Mouse (Mus musculus): ENCODE measurements around the gene Sympk. TPM values are rescaled to one million over a fixed set of nuclear protein-coding genes. Genes with fewer than 3 reads are reported as not detected.

Gene Sympk
- total and polyA plus RNA-seq, 3 experiments = 122 to 226 TPM; not detected in 1

- Histone ChIP-seq H3K27me3 (ENCODE audit: control insufficient read depth in 1 of 2, insufficient read depth in 2 of 2, low read length in 2 of 2) (no peaks in the 10 kb centered on the region), H3K27ac (ENCODE audit: control insufficient read depth, low read depth, low read length) (peak overlapping the region; percentile 23), H3K4me1 (ENCODE audit: control insufficient read depth in 1 of 2, insufficient read depth in 2 of 2, low read length in 2 of 2) (peaks cover 0 to 9% of the 10 kb centered on the region in 2 experiments; a peak in 3 of 4 replicates), H3K4me3 (ENCODE audit: control insufficient read depth in 1 of 2, insufficient read depth in 1 of 2, low read depth in 2 of 2, low read length in 2 of 2) (peak overlapping the region; percentile 47 to 58), H3K36me3 (ENCODE audit: control insufficient read depth in 1 of 2, insufficient read depth in 2 of 2, low read length in 2 of 2) (no peaks in the 10 kb centered on the region), H3K9me3 (replicated peaks; ENCODE audit: insufficient read depth, low read length) (no peaks in the 10 kb centered on the region), H3K9ac (ENCODE audit: control insufficient read depth, low read depth, low read length, poor library complexity, severe bottlenecking) (peak overlapping the region; percentile 51), H3K79me2 (ENCODE audit: control insufficient read depth, insufficient read depth, low read length, poor library complexity) (peaks cover 8% of the 10 kb centered on the region; the same call in 1 of the 2 replicates)
- no peak for TF ChIP-seq MAFK (IDR thresholded peaks at IDR 0.05; ENCODE audit: borderline replicate concordance, low read depth, low read length)
- no peak for TF ChIP-seq POLR2A (IDR thresholded peaks at IDR 0.05; ENCODE audit: control insufficient read depth in 1 of 2, insufficient read depth in 1 of 2, low read depth in 1 of 2, low read length in 2 of 2, poor library complexity in 1 of 2)
- no peak for TF ChIP-seq POLR2AphosphoS5 (IDR thresholded peaks at IDR 0.05; ENCODE audit: borderline replicate concordance, low read depth, low read length)
- no peak for TF ChIP-seq CHD1 (IDR thresholded peaks at IDR 0.05; ENCODE audit: low read depth, low read length)
- no peak for TF ChIP-seq E2F4 (IDR thresholded peaks at IDR 0.05; ENCODE audit: borderline replicate concordance, low read depth, low read length)
- no peak for TF ChIP-seq ELF1 (IDR thresholded peaks at IDR 0.05; ENCODE audit: low read depth, low read length)
- TF ChIP-seq GATA1 (IDR thresholded peaks at IDR 0.05; ENCODE audit: low read depth, low read length) = no peak
- no peak for TF ChIP-seq NRF1 (IDR thresholded peaks at IDR 0.05; ENCODE audit: insufficient read depth, low read depth, low read length, poor library complexity, severe bottlenecking)
- TF ChIP-seq USF2 (IDR thresholded peaks at IDR 0.05; ENCODE audit: borderline replicate concordance in 1 of 2, insufficient read depth in 1 of 2, low read depth in 1 of 2, low read length in 2 of 2) = no peak
- no peak; the same call in 1 of the 2 replicates for TF ChIP-seq BHLHE40 (IDR thresholded peaks at IDR 0.05; ENCODE audit: borderline replicate concordance, low read depth, low read length)
- TF ChIP-seq CTCF (IDR thresholded peaks at IDR 0.05 in 2 of 3, conservative IDR thresholded peaks at IDR 0.05 in 1 of 3; ENCODE audit: control insufficient read depth in 1 of 3, insufficient read depth in 1 of 3, low read depth in 2 of 3, low read length in 3 of 3, poor library complexity in 1 of 3, severe bottlenecking in 1 of 3) = peak; percentile 57 to 96 (median 77); a peak in 5 of 6 replicates
- no peak for TF ChIP-seq MYC (IDR thresholded peaks at IDR 0.05; ENCODE audit: low read depth, low read length)
- no peak for TF ChIP-seq ZNF384 (IDR thresholded peaks at IDR 0.05; ENCODE audit: low read depth, low read length)
- no peak for TF ChIP-seq UBTF (IDR thresholded peaks at IDR 0.05; ENCODE audit: borderline replicate concordance, insufficient read depth, low read depth, low read length)
- TF ChIP-seq CHD2 (IDR thresholded peaks at IDR 0.05; ENCODE audit: low read length) = no peak
- no peak for TF ChIP-seq RCOR1 (IDR thresholded peaks at IDR 0.05; ENCODE audit: low read depth, low read length)
- TF ChIP-seq HCFC1 (IDR thresholded peaks at IDR 0.05; ENCODE audit: low read depth, low read length) = no peak; the same call in 1 of the 2 replicates
- peak; percentile 66 for TF ChIP-seq RAD21 (IDR thresholded peaks at IDR 0.05; ENCODE audit: low read depth, low read length)
- peak; percentile 22; the same call in 1 of the 2 replicates for TF ChIP-seq MXI1 (IDR thresholded peaks at IDR 0.05; ENCODE audit: low read depth, low read length)
- no peak for TF ChIP-seq KAT2A (conservative IDR thresholded peaks at IDR 0.05; ENCODE audit: low read depth, low read length)
- TF ChIP-seq ZKSCAN1 (IDR thresholded peaks at IDR 0.05; ENCODE audit: low read depth, low read length) = no peak
- no peak for TF ChIP-seq SIN3A (IDR thresholded peaks at IDR 0.05; ENCODE audit: low read length)
- no peak for TF ChIP-seq NELFE (IDR thresholded peaks at IDR 0.05; ENCODE audit: low read depth, low read length)
- TF ChIP-seq TAL1 (IDR thresholded peaks at IDR 0.05; ENCODE audit: low read length) = no peak
- no peak for TF ChIP-seq MAZ (IDR thresholded peaks at IDR 0.05; ENCODE audit: low read depth, low read length)
- no peak for TF ChIP-seq TCF12 (IDR thresholded peaks at IDR 0.05; ENCODE audit: low read depth, low read length)
- peak; percentile 67 for TF ChIP-seq SMC3 (IDR thresholded peaks at IDR 0.05; ENCODE audit: low read depth, low read length)
- peak; percentile 80 for DNase-seq (ENCODE audit: low read depth, low spot score)
These were observed 69.0 kb downstream of the Sympk start for GRCm38 (mm10) chr7:19093174-19093521.

Data from MEL (cell line).